Mouse (Mus musculus) MEL (cell line): ENCODE measurements around the gene Pja2.

ENCODE experiments used
- E2F4 ChIP-seq: IDR thresholded peaks from 2 replicates; pipeline ENCODE4 v1.6.1; 2011; ENCODE audit warnings: low read depth, low read length, improper control_type of control experiment, borderline replicate concordance
- EP300 ChIP-seq, 2 experiments: IDR thresholded peaks; 2 replicates each; pipeline ENCODE4 v1.6.1; 2011; ENCODE audit warnings: improper control_type of control experiment in 2 of 2, low read length in 2 of 2, low read depth in 1 of 2, mild to moderate bottlenecking in 1 of 2
- JUND ChIP-seq: IDR thresholded peaks from 2 replicates; pipeline ENCODE4 v1.6.1; 2011; ENCODE audit warnings: low read depth, mild to moderate bottlenecking, improper control_type of control experiment, low read length

DNA sequence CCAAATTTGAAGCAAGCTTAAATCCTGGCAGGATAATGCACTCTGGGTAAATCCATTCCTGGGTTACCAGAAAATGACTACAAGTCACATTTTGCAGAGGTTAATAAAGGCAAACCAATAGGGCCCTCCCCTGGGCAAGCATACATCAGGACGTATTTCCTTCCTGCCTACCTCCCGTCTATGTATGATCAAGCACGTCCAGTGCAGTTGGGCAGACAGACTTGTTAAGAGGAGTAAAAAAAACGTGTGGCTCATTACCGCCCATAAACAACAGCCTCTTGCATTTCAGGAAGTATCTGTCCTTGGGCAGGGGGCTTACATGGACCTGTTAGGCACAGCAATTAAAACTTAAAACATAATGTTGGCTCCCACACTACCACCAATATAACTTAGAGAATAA is 8.0 kb upstream of the Pja2 start:
- TF ChIP-seq JUND (no peak), EP300 (IDR thresholded peaks at IDR 0.05; ENCODE audit: low read depth in 1 of 2, low read length in 2 of 2) (no peak), E2F4 (no peak)
